Mouse (Mus musculus) olfactory bulb, adult 2 months (tissue): ENCODE results near the gene Grm8.

Experiments
- CTCF ChIP-seq: fragments of 200-500 bp; IDR thresholded peaks from 2 replicates; pipeline ENCODE4 v1.5.1; 2012; ENCODE audit warnings: low read depth, mild to moderate bottlenecking, low read length, moderate library complexity; ENCODE audit not compliant: insufficient read depth
- POLR2A ChIP-seq: fragments of 200-500 bp; IDR thresholded peaks from 2 replicates; pipeline ENCODE4 v1.6.1; 2012; ENCODE audit warnings: mild to moderate bottlenecking, low read depth, low read length, moderate library complexity; ENCODE audit not compliant: insufficient read depth

DNA sequence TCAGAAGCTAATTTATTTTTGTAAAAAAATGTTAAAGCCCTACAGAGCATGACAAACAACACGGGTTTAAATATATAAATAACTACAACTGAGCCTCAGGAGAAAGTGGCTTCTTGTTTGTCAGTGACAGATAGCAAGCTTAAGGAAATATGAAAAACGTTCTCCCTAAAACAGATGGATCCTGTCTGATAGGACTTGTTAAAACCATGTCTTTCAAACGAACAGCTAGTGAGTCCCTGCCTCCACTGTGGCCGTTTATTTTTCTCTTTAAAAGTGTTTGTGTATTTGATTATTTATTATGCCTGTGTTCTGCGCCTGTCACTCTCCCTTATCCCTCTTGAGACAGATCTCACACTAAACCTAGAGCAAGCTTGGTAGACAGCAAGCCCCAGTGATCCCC is 489.9 kb downstream of the Grm8 start:
- TF ChIP-seq CTCF (no peak), POLR2A (no peak)
